Mouse (Mus musculus): Measurements from ENCODE around the gene Napepld. TPM values are rescaled to one million over a fixed set of nuclear protein-coding genes. Genes with fewer than 3 reads are reported as not detected.
A peak's percentile ranks its signal among the peaks of the same experiment; 100 is the strongest.
"Not testable (repeated sequence)": the region's sequence is repeated elsewhere in the genome, so short reads cannot be mapped to it uniquely, and the experiment has no call there.

The Napepld gene
- total RNA-seq, 4 experiments from 2014 or later: 5.0 to 7.0 (median 6.8) TPM

GRCm38 (mm10) chr5:21706546-21706945, 5.3 kb upstream of the Napepld start:
- no peak for DNase-seq (ENCODE audit: low spot score)

GRCm38 (mm10) chr5:21703708-21704107, 2.5 kb upstream of the Napepld start:
- DNase-seq (ENCODE audit: low spot score): no peak

- peak; percentile 47 for DNase-seq (ENCODE audit: low spot score)
Observed at GRCm38 (mm10) chr5:21702873-21703475, 1.8 kb upstream of the Napepld start.

- no peak for DNase-seq (ENCODE audit: low spot score)
Observed at GRCm38 (mm10) chr5:21702009-21702364, 791 bp upstream of the Napepld start.

GRCm38 (mm10) chr5:21700934-21701333, 262 bp downstream of the Napepld start:
- no peak for DNase-seq (ENCODE audit: low spot score)

GRCm38 (mm10) chr5:21700272-21700821, 849 bp downstream of the Napepld start:
- DNase-seq (ENCODE audit: low spot score): no peak

- DNase-seq (ENCODE audit: low spot score): not testable (repeated sequence)
Observed at GRCm38 (mm10) chr5:21699555-21699954, 1.6 kb downstream of the Napepld start.

- no peak for DNase-seq (ENCODE audit: low spot score)
Observed at GRCm38 (mm10) chr5:21694854-21695490, 6.2 kb downstream of the Napepld start.

- DNase-seq (ENCODE audit: low spot score): no peak
Observed at GRCm38 (mm10) chr5:21693372-21693870, 7.8 kb downstream of the Napepld start.

- DNase-seq (ENCODE audit: low spot score): no peak
Observed at GRCm38 (mm10) chr5:21692230-21692629, 9.0 kb downstream of the Napepld start.

GRCm38 (mm10) chr5:21687042-21687441, 14.2 kb downstream of the Napepld start:
- DNase-seq (ENCODE audit: low spot score): no peak

- DNase-seq (ENCODE audit: low spot score): no peak
Observed at GRCm38 (mm10) chr5:21685001-21685400, 16.2 kb downstream of the Napepld start.

- DNase-seq (ENCODE audit: low spot score): no peak
Observed at GRCm38 (mm10) chr5:21683811-21684210, 17.4 kb downstream of the Napepld start.

- no peak for DNase-seq (ENCODE audit: low spot score)
Observed at GRCm38 (mm10) chr5:21680940-21681339, 20.3 kb downstream of the Napepld start.

GRCm38 (mm10) chr5:21680029-21680428, 21.2 kb downstream of the Napepld start:
- DNase-seq (ENCODE audit: low spot score): no peak

- DNase-seq (ENCODE audit: low spot score): no peak
Observed at GRCm38 (mm10) chr5:21678363-21678762, 22.8 kb downstream of the Napepld start.

GRCm38 (mm10) chr5:21677939-21678338, 23.3 kb downstream of the Napepld start:
- DNase-seq (ENCODE audit: low spot score): no peak

- no peak for DNase-seq (ENCODE audit: low spot score)
Observed at GRCm38 (mm10) chr5:21675494-21675893, 25.7 kb downstream of the Napepld start.

GRCm38 (mm10) chr5:21675019-21675418, 26.2 kb downstream of the Napepld start:
- no peak for DNase-seq (ENCODE audit: low spot score)

GRCm38 (mm10) chr5:21673742-21674141, 27.5 kb downstream of the Napepld start:
- no peak for DNase-seq (ENCODE audit: low spot score)

GRCm38 (mm10) chr5:21672812-21673635, 28.2 kb downstream of the Napepld start:
- DNase-seq (ENCODE audit: low spot score): no peak

- no peak for DNase-seq (ENCODE audit: low spot score)
Observed at GRCm38 (mm10) chr5:21669307-21669706, 31.9 kb downstream of the Napepld start.

Data from heart, adult 8-10 months (tissue).